Mouse (Mus musculus) T-helper 2 cell (primary cell): Measurements from ENCODE around the gene Chst13.

Experiments used
- in situ Hi-C: fragments of 300-600 bp; cut with MboI, MseI; formaldehyde crosslinking; loops from one replicate; pipeline ENCODE4 v1.15.1; 2025; ENCODE audit warnings: high pct_unique_total_duplicates

The Chst13 gene

DNA sequence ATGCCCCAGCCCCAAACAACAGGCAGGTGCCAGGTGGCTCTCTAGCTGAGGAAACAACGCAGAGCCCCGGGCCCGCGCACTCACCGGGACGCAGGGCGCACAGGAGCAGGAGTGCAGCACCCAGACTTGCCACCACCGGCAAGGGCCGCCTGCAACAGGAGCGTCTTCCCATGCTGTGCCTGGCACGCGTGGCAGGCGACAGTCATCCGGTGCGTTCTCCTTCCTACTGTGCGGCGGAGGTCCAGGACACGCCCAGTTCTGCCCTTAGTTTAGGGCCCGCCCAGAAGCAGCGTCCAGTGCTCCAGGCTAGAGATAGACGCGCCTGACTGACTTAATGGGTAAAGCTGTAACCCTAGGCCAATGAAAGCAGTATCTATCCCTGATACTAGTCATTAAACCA is at the start of gene Chst13:
TSS of gene Chst13 (minus strand) at position 195 of the 400 bp plus-strand sequence.
- in situ Hi-C loops: loop anchor here (5.0 kb wide), 1 partner anchor 643 kb away; no protein-coding TSS in a partner anchor

DNA sequence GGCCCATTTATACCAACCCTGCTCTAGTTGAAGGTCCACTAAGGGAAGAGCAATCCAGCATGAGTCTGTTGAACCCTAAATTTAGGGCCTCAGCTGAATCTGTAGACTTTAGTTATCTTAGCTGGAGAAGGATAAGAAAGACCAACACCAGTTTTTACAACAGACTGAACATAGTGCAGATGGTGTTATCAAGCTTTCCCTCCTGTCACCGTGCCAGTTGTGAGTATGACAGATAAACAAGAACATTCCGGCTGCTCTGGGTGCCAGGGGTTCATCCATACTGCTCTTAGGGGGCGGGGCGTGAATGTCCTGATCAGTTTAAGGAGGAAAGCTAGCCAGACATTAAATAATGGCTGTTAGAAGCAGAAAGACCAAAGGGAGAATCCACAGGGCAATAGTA is 49.7 kb upstream of the Chst13 start:
- in situ Hi-C loops: no loop called here

DNA sequence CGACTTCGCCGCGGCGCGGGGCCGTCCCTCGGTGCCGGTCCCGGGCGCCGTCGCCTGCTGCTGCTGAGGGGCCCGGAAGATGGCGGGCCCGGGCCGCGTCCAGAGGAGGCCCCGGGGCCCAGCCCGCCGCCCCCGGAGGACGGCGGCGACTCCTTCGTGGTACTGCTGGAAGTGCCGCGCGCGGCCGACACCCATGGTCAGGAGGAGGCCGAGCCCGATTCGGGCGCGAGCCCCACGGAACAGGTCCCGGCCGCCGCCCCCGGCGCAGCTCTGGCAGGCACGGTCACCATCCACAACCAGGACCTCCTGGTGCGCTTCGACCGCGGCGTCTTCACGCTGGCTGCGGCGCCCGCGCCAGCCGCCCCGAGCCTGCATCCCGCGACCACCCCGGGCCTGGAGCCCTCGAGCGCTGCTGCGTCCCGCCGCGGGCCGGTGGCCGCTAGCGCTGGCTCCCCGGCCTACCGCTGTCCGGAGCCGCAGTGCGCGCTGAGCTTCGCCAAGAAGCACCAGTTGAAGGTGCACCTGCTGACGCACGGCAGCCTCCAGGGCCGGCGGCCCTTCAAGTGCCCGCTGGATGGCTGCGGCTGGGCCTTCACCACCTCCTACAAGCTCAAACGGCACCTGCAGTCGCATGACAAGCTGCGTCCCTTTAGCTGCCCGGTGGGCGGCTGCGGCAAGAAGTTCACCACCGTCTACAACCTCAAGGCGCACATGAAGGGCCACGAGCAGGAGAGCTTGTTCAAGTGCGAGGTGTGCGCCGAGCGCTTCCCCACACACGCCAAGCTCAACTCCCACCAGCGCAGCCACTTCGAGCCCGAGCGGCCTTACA is 45.0 kb upstream of the Chst13 start:
- in situ Hi-C loops: no loop called here

DNA sequence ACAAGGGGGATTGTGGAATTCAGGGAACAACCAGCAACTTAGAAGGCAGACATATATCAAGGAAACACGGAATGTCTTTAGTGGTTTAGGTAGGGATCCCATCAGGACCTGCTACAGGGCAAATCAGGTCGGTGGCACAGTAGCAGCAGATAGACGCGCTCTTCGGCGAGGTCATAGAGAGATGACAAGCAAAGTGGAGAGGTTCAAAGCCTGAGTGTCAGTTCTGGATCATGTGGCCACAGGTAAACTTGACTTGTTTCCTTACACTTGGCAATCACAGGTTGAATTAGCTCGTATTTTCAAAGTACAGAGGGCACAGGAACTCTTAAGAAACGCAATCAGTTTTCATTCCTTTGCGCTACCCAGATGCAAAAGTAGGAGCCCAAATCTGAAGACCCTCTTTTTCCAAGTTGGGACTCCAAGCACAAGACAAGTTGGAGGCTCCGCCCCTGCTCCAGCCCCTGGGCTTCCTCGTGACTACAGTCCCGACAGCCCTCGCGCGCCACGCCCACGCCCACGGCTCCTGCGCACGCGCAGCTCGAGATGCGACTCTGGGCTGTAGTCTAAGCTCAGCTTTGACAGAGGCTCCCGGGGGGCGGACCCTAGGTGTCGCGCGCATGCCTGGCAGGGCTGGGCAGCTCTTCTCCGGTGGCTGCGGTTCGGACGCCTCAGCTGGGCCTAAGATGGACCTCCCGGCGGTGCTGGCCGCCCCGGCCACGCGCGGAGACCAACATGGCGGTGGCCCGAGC is 44.2 kb upstream of the Chst13 start, which contains the start of gene Zxdc:
TSS of gene Zxdc (plus strand) at position 517 of the 749 bp plus-strand sequence.
- in situ Hi-C loops: no loop called here

DNA sequence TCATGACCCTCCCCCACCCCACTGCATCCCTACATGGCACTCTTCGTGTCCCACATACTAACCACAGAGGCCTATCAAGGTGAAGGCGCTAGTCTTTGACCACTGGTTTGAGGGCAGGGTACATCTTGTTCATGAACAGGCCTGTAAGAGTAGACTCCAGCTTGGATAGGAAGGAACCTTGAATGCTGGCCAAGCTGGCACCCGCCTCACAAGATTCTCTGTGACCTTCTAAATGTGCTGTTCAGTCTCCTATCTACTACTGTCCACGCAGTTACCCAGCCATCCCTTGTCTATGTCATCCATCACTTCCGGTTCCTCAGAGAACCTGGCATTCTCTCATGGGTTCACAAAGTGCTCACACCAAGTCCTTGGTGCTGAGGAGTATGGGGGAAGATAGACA is 38.3 kb upstream of the Chst13 start:
- in situ Hi-C loops: no loop called here

DNA sequence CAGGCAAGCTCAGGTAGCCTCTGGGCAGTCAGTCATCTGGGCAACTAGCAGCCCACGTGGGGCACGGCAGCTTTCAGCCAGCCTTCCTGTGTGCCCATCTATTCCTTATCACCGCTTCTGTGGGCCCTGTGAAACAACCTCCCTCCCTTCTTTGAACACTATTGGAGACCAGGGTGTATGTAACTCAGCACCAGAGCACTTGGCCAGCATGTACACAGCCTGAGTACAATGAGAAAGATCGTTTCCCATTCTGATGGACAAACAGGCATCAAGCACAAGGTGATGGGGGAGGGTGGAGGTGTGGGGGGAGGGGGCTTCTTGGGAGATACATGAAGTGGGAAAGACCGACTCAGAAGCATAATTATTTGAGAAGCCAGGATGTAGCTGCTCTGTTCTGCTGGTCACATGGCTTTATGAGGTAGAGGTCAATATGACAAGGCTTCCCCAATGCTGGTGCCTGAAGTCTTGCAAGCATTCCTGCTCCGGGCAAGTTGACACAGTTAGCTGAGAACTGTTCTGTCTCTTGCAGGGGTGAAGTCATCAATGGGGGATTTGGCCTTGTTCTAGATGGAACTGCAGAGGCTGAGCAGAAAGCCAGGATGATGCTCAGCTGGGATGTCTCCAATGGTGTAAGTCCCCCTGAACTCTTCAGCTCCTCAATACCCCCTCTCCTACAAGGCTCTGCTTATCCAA is 36.1 kb upstream of the Chst13 start:
- in situ Hi-C loops: no loop called here

DNA sequence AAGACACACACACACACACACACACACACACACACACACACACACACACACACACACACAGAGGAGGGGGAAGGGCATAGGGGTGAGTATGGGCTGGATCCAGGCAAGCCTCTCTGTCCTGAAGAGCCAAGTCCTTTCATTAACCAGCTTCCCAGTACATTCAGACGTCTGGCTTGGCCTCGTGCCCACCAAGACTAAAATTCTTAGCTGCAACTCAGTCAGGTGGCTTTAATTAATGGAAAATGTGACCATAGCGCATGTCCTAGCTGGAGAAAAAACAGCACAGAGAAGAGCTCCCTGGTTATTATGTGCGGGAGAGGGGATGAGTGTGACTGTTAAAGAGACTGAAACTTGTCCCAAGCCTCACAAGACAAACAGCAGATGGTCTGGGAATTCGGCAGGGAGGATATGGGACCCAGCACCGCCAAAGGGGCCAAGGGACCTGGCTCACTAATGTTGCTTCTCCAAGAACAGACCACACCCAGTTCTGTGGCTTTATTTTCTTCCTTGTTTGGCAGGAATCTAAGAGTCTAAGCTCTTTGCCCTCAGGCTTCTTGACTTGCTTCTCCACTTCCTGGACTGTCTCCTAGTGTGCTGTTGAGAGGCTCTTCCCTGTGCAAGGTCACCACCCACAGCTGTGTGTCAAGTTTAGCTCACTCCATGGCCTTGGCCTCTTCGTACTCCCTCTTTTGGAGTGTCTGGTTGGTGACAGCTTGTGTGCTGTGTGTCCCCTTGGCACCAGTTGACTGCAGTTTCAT is 35.2 kb upstream of the Chst13 start:
- in situ Hi-C loops: no loop called here

DNA sequence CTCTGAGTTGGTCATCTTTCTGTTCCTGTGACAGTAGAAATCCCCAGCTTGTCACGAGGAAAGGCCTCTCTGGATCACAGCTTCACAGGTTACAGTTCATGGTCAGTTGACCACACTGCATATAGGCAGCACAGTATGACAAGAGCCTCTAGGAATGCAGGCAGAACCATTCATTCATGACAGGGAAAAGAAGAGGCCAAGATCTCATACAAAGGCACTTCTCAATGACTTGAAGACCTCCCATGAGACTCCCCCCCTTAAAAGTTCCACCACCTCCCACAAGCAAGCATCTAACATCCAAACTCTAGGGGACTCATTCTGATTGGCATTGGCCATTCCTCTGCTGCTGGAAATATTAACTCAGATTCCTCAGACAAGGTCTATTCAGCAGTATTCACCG is 34.5 kb upstream of the Chst13 start:
- in situ Hi-C loops: no loop called here

DNA sequence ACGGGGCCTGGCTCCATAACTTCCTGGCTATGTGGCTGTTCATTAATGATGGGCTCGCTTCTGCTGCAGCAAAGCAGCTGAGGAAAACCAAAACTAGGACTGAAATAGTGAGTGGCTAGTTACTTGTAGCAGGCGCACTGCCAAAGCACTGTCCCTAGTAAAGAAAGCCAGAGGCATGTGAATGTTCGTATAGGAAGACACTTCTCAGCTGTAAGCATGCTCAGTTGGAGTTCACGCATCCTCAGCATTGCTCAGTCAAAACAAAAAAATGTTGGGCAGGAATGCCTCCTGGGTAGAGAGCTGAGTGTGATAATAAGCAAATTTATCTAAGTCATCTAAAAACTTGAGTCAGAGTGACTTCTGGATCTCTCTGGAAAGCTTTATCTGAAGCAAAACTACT is 33.2 kb upstream of the Chst13 start:
- in situ Hi-C loops: no loop called here

DNA sequence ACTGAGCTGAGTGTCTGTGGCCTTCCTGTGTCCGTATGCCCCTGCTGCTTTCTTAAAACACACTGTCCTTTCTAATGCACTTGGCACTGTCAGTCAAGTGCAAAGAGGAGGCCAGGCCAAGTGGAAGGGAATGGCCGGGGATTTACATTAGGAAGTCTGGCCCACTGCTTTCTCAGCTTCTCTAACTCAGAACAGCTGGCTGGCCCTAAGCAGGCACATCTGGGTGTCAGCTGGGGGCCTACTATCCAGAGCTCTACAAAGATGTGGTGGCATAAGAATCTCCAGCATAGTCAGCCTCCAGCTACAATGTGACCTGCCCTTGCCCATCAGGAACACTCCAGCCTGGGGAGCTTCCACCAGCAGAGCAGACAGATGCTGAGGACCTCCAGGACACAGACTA is 25.0 kb upstream of the Chst13 start:
- in situ Hi-C loops: no loop called here

DNA sequence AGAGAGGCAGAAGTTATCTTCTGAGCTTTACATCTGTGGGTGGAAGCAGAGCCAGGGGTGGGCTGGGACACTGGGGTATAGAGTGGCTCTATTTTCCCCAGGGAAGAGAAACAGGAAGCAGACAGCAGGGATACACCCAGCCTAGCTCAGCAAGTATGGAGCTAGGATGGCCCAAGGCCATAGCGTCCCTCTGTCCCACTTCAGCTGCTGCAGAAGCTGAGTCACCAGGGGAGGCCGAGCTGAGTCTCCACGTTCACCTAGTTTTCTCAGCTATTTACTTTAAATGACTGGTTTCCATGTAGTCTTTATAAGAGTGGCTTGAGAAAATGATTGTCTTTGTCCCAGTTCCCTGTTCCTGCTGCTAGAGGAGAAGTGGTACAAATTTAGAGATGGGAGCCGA is 23.5 kb upstream of the Chst13 start:
- in situ Hi-C loops: no loop called here

DNA sequence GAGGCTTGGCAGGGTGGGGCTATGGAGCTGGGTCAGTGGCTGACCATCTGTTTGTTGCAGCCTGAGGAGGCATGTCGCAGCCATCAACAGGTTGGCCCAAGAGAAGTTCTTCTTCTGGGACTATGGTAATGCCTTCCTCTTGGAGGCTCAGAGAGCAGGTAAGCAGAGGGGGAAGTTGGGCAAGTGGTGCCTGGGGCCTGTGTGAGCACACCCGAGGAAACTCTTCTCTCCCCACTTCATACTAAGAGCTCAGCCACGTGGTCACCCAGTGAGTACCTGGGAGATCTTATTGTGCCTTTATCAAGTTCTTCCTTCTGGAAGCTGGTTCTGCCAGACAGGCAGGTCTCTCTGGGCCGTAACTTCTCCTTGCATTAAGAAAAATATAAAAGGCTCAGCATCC is 22.2 kb upstream of the Chst13 start:
- in situ Hi-C loops: no loop called here

DNA sequence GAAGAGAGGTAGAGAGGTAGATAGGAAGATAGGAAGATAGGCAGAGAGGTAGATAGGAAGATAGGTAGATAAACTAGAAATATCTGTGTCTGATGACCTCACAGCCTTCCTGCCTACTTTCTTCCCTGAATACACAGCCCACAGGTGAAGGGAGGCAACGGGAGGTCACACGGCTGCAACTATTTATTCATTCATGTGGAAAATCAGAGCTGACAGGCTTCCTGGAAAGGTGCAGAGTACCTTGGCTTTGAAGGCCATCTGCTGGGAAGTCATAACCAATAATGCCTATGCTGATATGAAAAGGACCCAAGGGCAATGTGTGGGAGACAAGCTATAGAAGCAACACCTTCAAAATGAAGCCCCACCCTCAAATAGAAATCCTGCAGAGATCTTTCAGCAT is 17.4 kb upstream of the Chst13 start:
- in situ Hi-C loops: no loop called here

DNA sequence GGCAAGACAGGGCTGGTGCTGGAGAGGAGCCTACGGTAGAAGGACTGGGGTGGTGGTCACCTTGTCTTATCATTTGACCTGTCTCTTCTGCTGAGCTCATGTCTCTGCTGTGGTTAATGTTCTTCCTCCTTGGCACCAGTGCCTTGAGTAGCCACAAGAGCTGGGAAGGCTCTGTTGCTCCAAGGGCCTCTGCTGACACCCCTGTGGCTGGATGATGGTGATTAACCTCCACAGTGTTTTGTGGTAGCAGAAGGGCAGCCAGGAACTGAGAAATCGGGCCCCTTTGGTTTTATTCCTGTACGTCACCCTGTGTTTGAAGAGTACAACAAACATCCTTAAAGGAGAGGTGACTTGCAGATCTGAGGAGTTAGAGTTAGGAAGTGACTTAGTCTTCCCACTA is 9.3 kb upstream of the Chst13 start:
- in situ Hi-C loops: no loop called here

DNA sequence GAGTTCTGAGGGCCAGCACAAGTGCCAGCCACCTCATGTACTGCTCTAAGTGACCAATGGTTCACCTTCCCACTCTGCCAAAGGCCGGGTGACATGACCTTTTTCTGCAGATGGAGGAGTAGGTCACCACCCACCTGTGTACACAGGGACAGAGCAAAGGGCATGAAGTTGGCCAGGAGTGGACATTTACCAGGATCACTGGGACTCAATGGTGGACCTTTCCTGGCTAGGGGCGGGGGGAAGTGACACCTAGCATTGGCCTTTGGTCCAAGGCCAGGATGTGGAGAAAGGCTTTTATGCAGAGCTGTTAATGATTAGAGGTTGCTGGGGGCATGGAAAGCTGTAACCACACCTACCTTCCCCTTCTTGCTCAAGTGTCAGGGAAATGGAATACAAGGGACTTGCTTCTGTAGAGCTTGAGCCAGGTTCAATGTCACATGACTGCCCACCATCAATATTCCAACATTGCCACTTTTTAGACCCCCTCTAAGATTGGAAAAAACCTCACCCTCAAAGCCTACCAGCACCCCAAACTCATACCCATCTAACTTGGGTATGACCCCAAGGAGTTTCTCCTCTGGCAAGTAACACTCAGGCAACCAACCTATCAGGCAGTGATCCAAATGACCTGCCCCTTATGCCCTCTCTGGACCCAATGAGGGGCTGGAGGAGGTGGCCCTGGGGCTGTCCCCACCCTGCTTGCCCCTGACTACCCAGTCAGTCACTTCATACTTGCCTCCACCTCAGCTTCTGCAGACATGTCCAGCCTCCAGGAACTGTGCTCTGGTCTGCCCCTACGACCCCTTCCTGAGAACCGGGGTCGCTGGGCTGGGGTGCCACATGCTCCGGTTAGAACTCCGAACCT is 7.8 kb upstream of the Chst13 start, which contains the start of gene Uroc1:
TSS of gene Uroc1 (plus strand) at position 724 of the 865 bp plus-strand sequence.
- in situ Hi-C loops: no loop called here

DNA sequence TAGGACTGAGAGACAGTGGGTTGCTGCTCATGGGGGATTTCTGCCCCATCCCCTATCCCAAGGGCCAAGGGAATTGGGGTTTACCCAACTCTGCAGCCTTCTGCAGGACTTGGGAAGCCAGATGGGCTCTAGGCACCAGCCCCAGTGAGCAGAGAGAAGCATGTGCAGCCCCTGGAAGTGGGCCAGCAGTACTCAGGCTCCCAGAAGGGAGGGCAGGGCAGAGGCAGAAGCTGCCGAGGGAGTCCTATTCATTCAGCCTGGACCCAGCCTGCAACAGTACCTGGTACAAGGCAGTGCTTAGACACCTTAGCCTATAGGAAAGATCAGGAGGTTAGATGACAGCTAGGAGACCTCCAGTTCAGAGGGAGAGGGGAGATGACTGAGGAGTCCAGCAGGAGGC is 5.0 kb upstream of the Chst13 start:
- in situ Hi-C loops: loop anchor here (5.0 kb wide), 1 partner anchor 648 kb away; no protein-coding TSS in a partner anchor

DNA sequence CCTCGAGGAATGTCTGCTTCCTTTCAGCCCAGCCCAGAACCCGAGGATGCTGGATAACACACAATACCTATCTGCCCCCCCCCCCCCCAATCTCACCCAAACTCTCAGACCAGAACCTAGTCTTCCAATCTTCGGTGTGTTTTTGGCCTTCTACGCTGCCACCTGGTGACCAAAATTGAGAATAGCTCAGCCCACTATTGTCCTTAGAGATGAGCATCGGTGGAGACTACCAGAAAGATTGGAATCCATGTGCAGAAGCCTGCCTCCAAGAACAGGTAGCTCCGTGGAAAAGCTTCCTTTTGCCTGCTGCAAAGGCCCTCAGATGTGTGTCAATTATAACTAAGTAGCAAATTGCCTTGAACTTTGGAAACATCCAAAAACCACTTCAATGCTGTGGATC is 2.7 kb upstream of the Chst13 start:
- in situ Hi-C loops: loop anchor here (5.0 kb wide), 1 partner anchor 645 kb away; no protein-coding TSS in a partner anchor

DNA sequence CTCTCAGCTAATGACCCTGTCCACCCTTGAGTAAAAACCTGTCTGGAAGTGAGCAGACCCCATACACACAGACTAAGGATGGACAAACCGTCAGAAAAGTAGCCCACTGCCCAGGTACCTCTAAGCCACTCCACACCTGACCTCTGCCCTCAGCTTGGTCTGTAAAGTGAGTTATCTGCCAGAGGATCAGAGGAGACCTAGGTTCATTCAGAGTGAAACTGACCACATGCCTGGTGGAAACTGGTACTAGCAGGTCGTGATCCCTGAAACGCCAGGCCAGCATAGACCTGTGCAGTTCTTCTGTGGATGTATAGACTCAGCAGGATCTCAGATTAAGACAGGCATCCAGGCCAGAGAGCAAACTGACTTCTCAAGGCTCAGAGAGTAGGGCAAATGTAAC is 522 bp downstream of the Chst13 start:
- in situ Hi-C loops: no loop called here

DNA sequence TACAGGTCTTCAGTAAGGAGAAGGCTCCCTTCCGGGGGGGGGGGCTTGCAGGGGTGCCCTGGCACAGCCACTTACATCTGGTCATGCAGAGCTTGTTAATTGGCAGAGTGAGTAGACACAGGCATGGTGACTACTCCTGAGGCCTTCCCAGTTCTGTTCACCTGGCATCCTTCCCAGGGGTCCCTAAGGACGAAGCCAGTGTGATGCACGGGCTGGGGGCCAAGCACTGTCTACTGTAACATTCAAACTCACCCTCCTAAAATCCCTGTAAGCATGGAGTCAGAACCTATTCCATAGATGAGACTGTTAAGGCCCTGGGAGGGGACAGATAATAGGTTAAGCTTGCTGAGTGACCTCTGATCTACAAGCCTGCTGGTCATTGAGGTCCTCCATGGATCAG is 959 bp downstream of the Chst13 start:
- in situ Hi-C loops: no loop called here

DNA sequence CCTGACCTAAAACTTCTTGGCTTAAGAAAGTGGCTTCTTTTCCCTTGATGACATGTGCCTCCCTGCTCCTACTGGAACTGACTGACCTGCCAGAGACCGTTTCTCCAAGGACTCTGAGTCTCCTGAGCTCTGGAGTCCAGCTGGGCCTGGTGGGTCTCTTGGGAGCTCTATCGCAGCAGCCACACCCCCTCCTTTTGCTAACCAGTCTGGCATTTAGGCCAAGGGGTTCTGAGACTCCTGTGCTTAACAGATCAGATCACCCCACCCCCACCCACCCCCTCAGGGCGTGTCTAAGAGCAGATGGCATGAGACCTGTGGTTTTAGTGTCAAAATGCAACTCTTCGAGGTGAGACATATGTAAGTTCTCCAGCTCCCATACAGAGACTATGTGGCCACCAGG is 3.2 kb downstream of the Chst13 start:
- in situ Hi-C loops: no loop called here
